Mouse (Mus musculus) testis, adult 2 months (tissue): ENCODE measurements around the gene Dyrk1a. TPM values are rescaled to one million over a fixed set of nuclear protein-coding genes. Genes with fewer than 3 reads are reported as not detected.
A peak's percentile ranks its signal among the peaks of the same experiment; 100 is the strongest.

Experiments
- H3K27ac ChIP-seq: fragments of 200-500 bp; 2 replicates; pipeline ENCODE4 v1.5.1; 2012; ENCODE audit warnings: low read depth, low read length; ENCODE audit not compliant: control insufficient read depth, insufficient read depth
- H3K27me3 ChIP-seq: fragments of 200-500 bp; 2 replicates; pipeline ENCODE4 v1.6.1; 2012; ENCODE audit warnings: mild to moderate bottlenecking, low read length, moderate library complexity; ENCODE audit not compliant: control insufficient read depth, insufficient read depth
- H3K36me3 ChIP-seq: fragments of 200-500 bp; 2 replicates; pipeline ENCODE4 v1.6.1; 2012; ENCODE audit warnings: mild to moderate bottlenecking, low read length; ENCODE audit not compliant: control insufficient read depth, insufficient read depth
- H3K4me1 ChIP-seq: fragments of 200-500 bp; 2 replicates; pipeline ENCODE4 v1.6.1; 2012; ENCODE audit warnings: low read length; ENCODE audit not compliant: control insufficient read depth, insufficient read depth
- H3K4me3 ChIP-seq: fragments of 200-500 bp; 2 replicates; pipeline ENCODE4 v1.5.1; 2012; ENCODE audit warnings: low read depth, mild to moderate bottlenecking, low read length, moderate library complexity, mixed read lengths; ENCODE audit not compliant: control insufficient read depth
- CTCF ChIP-seq: fragments of 200-500 bp; IDR thresholded peaks from 2 replicates; pipeline ENCODE4 v1.5.1; 2012; ENCODE audit warnings: low read depth, mild to moderate bottlenecking, inconsistent platforms, low read length, moderate library complexity; ENCODE audit not compliant: control insufficient read depth, insufficient read depth, insufficient replicate concordance
- POLR2A ChIP-seq: fragments of 200-500 bp; IDR thresholded peaks from 2 replicates; pipeline ENCODE4 v1.6.1; 2012; ENCODE audit warnings: low read depth, mild to moderate bottlenecking, inconsistent platforms, low read length, moderate library complexity; ENCODE audit not compliant: control insufficient read depth
- polyA plus RNA-seq: library from polyadenylated mRNA; depleted of rRNA; stranded (reverse); fragments of >200 nt; gene quantifications from 2 replicates; pipeline ENCODE4 v1.2.3, GENCODE M21; 2012

Dyrk1a gene
- polyA plus RNA-seq, 1 experiment, result 15.0 TPM

GRCm38 (mm10) chr16:94596633-94597032 is 26.8 kb downstream of the Dyrk1a start:
- no peaks in the 10 kb centered on the region for H3K27me3 ChIP-seq
- no peaks in the 10 kb centered on the region for H3K36me3 ChIP-seq
- no peak overlapping the region for H3K27ac ChIP-seq
- no peak overlapping the region for H3K4me3 ChIP-seq
- no peaks in the 10 kb centered on the region; the same call in none of the 2 replicates for H3K4me1 ChIP-seq
- TF ChIP-seq POLR2A (no peak), CTCF (no peak)

- TF ChIP-seq CTCF, result no peak
- TF ChIP-seq POLR2A, result no peak
- peaks cover 4% of the 10 kb centered on the region for H3K4me1 ChIP-seq
- no peak overlapping the region for H3K4me3 ChIP-seq
- H3K27me3 ChIP-seq, result no peaks in the 10 kb centered on the region
- no peaks in the 10 kb centered on the region for H3K36me3 ChIP-seq
- H3K27ac ChIP-seq, result no peak overlapping the region
These were observed 27.8 kb downstream of the Dyrk1a start for GRCm38 (mm10) chr16:94597640-94598039.

- Histone ChIP-seq H3K36me3 (no peaks in the 10 kb centered on the region), H3K4me1 (peaks cover 7% of the 10 kb centered on the region), H3K27me3 (no peaks in the 10 kb centered on the region), H3K4me3 (no peak overlapping the region), H3K27ac (no peak overlapping the region)
- TF ChIP-seq POLR2A (no peak), CTCF (no peak)
These were observed 30.3 kb downstream of the Dyrk1a start for GRCm38 (mm10) chr16:94599977-94600724.

DNA sequence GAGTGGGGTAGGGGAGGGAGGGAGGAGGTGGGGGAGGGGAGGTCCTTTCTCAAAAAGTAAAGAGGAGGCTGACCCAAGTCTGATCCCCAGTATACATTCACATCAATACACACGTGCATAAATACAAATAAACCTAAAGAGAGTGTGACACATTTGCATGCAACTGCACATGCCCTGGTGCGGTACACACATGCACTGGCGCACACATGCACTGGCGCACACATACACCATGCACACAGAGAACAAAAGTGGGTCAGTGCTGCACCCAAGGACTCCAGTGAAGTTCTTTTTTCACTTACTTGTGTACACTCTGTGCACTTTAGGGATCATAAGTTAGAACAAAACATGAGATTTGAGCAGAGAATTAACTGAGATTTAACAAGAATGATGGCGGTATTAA is 31.3 kb downstream of the Dyrk1a start:
- no peaks in the 10 kb centered on the region for H3K36me3 ChIP-seq
- TF ChIP-seq POLR2A (no peak), CTCF (no peak)
- H3K27me3 ChIP-seq, result no peaks in the 10 kb centered on the region
- no peak overlapping the region for H3K4me3 ChIP-seq
- H3K27ac ChIP-seq, result no peak overlapping the region
- peaks cover 7% of the 10 kb centered on the region for H3K4me1 ChIP-seq

- H3K4me1 ChIP-seq, result peaks cover 7% of the 10 kb centered on the region
- no peaks in the 10 kb centered on the region for H3K27me3 ChIP-seq
- H3K4me3 ChIP-seq, result no peak overlapping the region
- no peak overlapping the region for H3K27ac ChIP-seq
- TF ChIP-seq POLR2A, result no peak
- TF ChIP-seq CTCF, result no peak
- no peaks in the 10 kb centered on the region for H3K36me3 ChIP-seq
These were observed 31.7 kb downstream of the Dyrk1a start for GRCm38 (mm10) chr16:94601540-94601953.

GRCm38 (mm10) chr16:94602188-94602587 is 32.4 kb downstream of the Dyrk1a start:
- H3K4me1 ChIP-seq, result peaks cover 7% of the 10 kb centered on the region
- H3K27me3 ChIP-seq, result no peaks in the 10 kb centered on the region
- H3K36me3 ChIP-seq, result no peaks in the 10 kb centered on the region
- no peak overlapping the region for H3K4me3 ChIP-seq
- H3K27ac ChIP-seq, result peak overlapping the region; percentile 41; the same call in 1 of the 2 replicates
- TF ChIP-seq POLR2A, result no peak
- TF ChIP-seq CTCF, result no peak

DNA sequence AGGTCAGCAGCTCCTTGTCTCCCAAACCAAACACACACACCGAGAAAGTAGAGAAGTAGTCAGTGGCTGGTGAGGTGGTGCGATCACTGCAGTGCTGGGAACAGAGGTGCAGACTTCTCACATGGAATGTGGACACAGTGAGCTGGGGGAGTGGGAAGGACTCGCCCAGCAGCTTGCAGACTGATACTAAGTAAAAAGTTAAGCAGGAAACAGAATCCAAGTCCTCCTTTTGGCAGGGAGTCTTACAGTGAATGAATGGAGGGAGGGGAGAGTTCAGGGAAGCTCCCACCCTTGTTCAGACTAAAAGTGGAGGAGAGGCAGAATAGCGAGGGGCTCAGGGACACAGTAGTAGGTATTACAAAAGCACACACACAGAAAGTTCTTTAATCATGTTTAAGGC is 32.9 kb downstream of the Dyrk1a start:
- Histone ChIP-seq H3K36me3 (no peaks in the 10 kb centered on the region), H3K4me1 (peaks cover 7% of the 10 kb centered on the region), H3K4me3 (no peak overlapping the region), H3K27me3 (no peaks in the 10 kb centered on the region), H3K27ac (peak overlapping the region; percentile 41; the same call in 1 of the 2 replicates)
- TF ChIP-seq POLR2A (peak; percentile 31; the same call in 1 of the 2 replicates), CTCF (no peak)
